Mouse (Mus musculus) kidney, adult 2 months (tissue): ENCODE results near the gene Arhgef16.

ENCODE experiments used
- CTCF ChIP-seq: fragments of 200-500 bp; conservative IDR thresholded peaks from 2 replicates; pipeline ENCODE4 v1.5.1; 2011; ENCODE audit warnings: low read depth, mild to moderate bottlenecking, control low read depth, low read length, moderate library complexity, mixed read lengths; ENCODE audit not compliant: insufficient read depth, insufficient read length
- POLR2A ChIP-seq: fragments of 200-500 bp; IDR thresholded peaks from one replicate; pipeline ENCODE4 v1.6.1; 2011; ENCODE audit warnings: low read depth, low read length, control low read depth

DNA sequence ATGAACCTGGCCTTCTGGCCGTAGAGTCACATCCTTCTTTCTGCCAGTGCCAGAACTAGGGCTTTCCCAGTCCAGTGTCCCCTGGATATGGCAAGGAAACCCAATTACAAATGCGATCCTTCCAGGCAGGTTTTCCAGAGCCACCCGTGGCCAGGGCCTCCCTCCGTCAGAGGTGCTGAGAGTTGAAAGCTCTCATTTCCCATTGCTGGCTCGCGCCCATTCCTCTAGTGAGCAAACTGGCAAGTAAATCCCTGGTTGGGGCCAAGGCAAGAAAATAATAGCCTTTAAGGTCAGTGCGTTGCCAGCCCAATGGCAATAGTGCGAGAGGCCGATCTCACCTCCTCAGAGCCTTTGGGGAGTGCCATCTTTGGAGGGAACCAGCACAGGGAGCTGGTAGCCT is 71.9 kb downstream of the Arhgef16 start:
- TF ChIP-seq CTCF, result no peak
- no peak for TF ChIP-seq POLR2A
